Mouse (Mus musculus): Measurements from ENCODE around the gene Rpia.

The Rpia gene

DNA sequence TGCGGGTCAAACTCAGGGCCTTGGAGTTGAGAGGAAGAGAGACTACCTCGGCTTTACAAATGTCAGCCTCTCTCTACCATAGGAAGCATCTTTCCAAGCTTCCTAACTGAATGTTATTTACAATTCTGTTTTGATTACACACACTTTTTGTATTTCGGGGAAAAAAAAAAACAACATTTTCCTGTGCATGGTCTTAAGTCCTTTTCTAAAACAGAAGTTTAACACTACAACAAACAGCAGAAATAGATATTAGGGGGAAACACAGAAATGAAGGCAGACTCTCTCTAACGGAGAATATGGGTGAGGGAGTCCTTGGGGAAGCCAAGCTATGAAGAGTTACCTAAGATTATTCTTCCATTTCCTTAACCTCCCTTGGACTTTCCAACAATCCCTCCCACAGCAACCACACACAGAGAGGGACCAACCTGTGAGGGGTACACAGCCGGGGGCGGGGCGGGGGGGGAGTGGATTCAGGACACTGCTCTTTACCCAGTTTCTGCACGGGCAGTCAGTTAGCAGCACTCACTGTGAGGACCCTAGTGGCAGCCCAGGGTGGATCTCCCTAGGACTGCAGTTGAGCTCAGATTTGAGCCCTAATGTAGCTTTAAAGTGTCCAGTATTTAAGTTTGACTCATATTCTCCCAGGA lies 40.7 kb downstream of the Rpia start:
- DNase-seq (ENCODE audit: low read depth, low spot score): no peak

DNA sequence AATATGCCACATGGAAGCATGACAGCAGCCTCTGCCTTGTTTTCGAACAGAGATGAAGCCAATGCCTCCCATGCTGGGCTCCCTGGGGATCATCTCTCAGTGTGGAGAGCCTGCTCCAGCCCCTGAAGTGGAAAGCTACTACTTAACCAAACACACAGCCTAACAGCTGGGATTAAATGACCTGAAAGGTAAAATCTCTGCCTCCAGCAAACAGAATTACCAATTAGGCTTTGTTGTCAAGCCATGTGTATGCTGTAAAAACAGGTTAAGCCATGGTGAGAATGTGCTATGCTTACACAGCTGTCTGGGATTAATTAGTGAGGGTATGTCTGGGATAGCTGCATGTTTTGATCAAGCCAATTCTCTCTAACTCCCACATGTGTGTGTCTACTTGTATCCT lies 42.3 kb downstream of the Rpia start:
- DNase-seq (ENCODE audit: low read depth, low spot score): no peak

DNA sequence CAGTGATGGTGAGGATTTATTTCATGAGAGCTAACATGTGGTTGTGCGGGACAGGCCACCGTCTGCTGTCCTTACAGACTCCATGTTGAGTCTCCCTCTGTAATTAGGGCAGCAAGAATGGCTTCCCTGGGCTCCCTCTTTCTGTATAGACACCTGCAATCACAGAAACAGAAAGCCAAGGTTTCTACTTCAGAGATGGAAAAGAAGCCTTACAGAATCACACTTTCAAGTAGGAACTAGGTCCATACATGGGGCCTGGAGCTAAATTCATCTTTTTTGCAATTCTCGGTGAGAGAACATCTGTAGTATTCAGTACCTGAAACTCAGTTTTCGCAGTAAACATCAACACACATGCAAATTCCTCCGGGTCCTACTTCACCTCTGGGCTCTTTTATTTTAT lies 44.3 kb downstream of the Rpia start:
- no peak for DNase-seq (ENCODE audit: low read depth, low spot score)

DNA sequence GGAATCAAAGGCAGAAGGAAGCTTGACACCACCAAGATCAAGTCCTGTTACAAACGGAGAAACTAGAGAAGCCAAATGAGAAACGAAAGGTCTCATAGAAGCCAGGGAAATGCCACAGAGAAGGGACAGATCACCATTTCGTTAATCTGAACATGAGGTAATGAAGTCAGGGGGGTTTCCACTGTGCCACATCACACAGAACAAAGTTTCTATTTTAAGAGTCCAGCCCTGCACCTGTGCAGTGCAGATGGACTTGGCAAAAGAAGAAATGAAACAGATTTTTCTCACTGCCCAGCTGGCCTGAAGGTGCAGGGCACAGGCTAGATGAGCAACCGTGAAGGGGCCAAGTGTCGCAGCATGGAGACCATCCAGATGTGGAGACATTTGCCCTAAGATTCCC lies 48.1 kb downstream of the Rpia start:
- DNase-seq (ENCODE audit: low read depth, low spot score): no peak

DNA sequence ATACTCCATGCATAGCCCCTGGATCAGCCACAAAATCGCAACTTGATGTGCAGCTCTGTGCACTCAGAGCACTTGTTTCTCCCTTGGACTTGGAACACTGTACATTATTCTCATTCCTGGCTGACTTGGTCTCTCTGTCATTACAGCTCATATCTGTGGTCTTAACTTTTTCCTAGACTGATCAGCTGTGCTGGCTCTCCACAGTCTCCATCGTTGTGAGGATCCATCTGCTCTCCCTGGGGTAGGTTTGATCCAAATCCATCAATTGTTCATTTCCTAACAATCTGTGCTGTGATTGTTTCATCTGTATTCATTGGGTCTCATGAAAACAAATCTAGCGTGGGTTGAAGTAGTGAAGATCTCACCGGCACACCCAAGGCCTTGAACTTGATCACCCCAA lies 49.2 kb downstream of the Rpia start:
- no peak for DNase-seq (ENCODE audit: low read depth, low spot score)

DNA sequence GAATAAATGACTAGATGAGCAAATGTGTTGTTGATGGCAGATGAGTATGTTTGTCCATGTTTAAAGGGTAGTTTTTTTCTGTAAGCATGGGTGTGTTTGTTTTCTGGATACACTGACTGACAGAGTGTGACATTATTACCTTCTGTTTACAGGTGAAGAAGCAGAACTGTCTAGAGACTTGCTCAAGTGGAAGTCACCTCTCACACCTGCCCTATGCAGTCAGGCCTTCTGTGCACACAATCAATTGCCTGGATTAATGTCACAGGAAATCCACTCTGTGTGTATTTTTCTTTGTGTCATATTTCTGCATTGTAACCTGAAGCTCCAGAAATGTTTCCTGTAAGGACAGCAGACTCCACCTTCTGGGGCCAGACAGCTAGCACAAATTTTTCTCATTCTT lies 51.5 kb downstream of the Rpia start:
- DNase-seq (ENCODE audit: low read depth, low spot score): no peak

DNA sequence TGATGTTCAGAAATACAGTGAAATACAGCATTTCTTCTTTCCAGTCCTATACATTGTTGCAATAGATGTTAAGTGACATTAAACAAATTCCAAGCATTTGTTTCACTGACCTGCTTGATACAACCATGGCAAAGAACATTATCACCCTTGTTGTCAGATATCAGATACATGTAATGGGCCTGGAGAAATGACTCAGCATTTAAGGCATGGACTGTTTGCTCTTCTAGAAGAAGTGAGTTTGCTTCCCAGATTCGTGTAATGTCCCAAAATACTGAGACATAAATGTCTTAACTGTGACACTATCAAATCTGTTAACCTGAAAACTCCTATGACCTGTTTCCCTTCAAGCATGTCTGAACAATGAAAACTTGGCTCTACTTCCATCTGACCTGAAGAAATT lies 52.6 kb downstream of the Rpia start:
- DNase-seq (ENCODE audit: low read depth, low spot score): no peak

DNA sequence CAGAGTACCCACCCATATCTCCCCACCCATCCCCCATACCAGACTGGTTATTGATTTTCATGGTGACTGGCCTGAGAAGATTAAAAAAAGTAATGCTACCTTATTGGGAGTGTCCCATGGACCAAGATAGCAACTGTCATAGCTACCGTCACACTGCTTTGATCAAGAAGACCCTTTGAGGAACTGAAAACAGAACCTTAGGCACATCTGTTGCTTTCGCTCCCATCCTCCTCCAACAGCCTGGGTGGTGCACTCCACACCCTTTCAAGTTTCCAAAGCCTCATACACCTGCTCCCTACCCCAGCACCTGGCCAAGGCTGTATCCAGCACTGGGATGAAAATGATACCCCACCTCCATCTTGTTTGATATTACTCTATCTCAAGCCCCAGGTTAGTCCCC lies 56.5 kb downstream of the Rpia start:
- DNase-seq (ENCODE audit: low read depth, low spot score): no peak

DNA sequence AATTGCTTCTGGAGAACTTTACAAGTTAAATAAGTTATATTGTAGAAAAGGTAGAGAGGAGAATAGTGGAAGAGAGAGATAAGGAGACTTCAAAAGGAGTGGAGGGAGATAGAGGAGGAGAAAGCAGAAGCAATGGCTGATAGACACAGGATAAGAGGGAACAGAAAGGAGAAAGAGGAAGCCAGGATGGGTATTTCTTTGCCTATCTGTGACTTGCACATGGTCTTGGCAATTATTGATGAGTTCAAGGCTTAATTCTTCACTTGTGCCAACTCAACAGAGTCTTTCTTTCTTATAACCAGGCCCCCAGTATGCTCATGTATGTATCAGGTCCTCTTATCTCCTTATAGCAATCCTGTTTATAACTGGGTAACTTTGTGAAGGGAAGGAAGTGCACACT lies 61.2 kb downstream of the Rpia start:
- DNase-seq (ENCODE audit: low read depth, low spot score): no peak

DNA sequence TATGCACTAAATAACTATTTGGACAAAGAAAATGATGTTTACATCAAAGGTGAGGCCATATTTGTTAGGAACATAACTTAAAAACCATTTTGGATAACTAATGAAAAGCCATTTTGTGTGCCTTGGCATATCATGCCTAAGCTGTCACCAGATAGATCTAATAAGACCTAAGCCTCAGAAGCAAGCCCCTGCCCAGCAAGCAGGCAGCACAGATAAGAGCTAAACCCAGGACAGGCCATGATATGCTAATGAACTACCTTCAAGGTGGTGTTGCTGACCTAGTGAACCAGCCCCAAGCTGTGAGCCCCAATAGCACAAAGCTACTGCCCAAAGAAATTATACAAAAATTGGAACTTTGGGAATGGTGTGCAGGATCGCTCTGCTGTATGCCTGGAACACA lies 62.9 kb downstream of the Rpia start:
- no peak for DNase-seq (ENCODE audit: low read depth, low spot score)

DNA sequence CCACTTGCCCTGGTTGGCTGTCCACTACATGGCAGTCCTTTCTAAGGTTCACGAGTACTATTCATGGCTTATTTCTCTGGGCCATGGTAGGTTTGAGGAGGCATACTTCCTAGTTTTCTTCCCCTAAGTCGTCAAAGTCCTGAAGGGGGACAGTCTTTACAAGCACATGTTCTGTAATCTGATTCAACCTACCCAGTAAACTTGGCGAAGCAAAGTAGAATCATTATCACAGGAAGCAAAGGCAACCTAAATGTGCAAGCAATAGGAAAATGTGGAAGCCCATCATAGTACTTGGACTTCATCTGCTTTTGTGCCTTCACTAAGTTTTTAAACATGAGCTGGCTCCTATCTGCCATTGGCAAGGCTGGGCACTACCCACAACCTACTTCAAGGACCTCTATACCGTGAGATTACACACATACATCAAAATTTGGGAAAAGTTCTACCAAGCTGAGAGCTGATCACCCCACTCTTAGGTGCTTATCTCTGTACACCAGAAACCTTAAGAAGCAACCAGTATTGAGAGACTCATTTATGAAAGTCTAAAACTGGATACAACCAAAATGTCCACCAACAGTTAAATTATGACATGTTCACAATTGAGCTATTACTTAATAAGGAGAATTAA lies 64.8 kb downstream of the Rpia start:
- no peak for DNase-seq (ENCODE audit: low read depth, low spot score)

DNA sequence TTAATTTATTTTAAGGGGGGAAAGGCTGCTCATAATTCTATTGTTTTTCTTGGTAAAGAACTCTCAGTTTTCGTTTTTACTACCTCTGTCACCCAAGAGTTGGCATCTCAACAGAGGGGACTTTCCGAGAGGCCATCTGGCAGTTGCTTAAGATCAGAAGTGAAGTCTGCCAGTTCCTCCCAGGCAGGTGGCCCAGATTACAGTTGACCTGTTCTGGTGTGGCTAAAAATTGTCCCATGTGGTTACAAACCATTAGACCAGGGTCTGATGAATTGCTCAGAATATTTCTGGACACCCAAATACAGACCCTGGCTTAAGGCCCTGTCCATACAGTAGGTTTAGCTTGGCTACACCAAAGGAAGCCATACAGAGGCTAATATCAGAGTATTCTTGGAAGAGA lies 66.4 kb downstream of the Rpia start:
- DNase-seq (ENCODE audit: low read depth, low spot score): no peak

DNA sequence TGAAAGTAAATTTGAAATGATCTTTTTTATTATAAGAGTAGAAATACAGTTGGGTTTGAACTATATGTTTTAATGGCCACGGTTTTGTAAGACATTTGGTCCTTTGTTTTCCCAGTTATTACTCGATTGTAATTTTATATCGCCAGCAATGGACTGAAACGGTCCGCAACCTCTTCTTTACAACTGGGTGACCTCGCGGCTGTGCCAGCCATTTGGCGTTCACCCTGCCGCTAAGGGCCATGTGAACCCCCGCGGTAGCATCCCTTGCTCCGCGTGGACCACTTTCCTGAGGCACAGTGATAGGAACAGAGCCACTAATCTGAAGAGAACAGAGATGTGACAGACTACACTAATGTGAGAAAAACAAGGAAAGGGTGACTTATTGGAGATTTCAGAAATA lies 67.3 kb downstream of the Rpia start:
- no peak for DNase-seq (ENCODE audit: low read depth, low spot score)

DNA sequence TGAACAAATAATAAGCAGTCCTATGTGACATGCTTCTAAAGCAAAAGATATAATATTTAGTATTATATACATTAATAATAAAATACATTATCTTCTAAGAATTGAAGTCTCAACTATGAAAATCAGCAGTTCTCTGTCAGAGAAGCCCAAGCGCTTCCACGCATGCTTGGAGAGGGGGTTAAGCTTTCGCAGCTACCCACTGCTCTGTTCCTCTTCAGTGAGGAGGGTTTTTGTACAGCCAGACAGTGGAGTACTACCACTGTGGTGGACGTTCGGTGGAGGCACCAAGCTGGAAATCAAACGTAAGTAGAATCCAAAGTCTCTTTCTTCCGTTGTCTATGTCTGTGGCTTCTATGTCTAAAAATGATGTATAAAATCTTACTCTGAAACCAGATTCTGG lies 69.7 kb downstream of the Rpia start:
- no peak for DNase-seq (ENCODE audit: low read depth, low spot score)

DNA sequence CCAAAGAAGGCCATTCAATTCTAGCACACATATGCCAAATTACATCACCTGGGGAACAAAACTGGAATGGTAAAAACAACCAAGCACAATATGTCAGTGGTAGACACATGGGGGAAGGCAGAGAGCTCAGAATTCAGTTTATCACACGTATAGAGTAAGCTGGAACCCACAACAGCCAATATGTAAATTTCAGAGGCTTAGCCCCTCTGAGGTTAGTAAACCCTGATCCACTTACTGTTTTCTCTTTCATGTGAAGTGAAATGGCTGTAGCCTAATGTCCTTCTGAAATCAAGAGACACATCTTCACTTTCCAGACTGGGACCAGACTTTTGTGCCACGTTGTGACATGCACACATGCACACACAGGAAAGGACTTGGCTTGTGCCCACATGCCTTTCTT lies 73.3 kb downstream of the Rpia start:
- DNase-seq (ENCODE audit: low read depth, low spot score): no peak

DNA sequence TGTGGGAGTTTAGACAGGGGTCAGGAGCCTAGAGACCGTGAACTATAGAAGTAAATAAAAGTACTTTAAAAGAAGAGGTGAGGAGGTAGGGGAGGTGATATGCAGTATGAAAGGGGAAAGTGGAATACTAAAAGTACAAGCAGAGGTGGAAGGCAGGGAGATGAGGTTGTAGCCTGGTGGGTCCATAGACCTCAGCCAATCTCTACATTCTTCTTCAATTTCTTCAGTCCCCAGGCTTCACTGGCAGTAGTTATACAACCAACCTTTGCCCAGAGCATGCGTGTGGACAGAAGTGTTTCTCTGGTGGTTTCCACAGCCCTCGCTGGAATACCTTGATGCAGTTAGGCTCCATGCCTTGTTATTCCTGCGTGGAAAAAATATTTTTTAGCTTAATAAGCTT lies 73.9 kb downstream of the Rpia start:
- DNase-seq (ENCODE audit: low read depth, low spot score): no peak

DNA sequence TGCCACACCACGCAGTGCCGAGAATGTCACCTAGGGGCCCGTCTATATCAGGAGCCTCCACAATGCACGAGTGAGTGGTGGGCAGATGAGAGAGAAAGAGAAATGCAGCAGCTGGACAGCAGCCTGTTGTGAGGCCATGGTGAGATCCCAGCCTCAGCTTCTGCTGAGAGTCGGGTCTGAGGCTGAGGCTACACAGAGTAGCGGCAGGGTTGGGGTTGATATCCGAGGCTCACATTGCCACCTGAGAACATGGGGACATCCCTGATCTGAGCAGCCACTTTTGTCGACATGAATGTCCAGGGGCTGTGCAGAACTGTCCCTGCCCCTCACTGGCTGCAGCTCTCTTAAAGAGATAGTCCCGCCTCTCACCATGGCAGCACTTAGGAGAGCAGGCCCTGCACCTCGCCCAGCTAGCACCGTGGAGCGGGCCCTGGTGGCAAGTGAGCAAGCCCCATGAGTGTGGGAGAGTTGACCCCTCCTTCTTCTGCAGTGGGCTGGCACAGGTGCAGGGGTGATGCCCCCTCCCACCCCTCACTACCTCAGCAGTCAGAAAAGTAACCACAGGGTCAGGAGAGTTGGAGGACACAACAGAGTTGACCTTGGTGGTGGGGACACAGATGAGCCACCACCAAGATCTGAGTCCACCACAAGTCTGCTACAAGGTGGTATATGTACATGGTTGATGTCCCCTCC lies 75.2 kb downstream of the Rpia start:
- no peak for DNase-seq (ENCODE audit: low read depth, low spot score)
